Comparison of ENCODE assay signal across 8 mouse cellular contexts in the genomic region with DNA sequence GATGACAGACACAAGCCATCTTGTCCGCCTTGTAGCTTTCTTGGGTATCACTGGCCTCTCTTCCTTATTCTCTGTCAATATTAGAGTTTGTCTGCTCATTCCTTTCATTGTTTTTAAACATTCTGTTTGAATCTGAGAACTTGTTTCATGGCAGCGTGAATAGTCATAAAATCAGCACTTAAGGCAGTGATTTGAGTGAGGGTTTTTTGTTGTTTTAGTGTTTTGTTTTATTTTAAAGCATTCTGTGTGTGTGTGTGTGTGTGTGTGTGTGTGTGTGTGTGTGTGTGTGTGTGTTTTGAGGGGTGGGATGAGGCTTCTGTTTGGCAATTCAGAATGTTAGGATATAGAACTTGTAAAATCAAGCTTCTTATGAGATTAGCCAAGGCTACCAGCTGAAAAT. TPM values are rescaled to one million over a fixed set of nuclear protein-coding genes. Genes with fewer than 3 reads are reported as not detected.
DNase-seq lines count a peak whose midpoint lies in the region; ATAC-seq lines count a peak whose summit lies in the region.

No protein-coding gene starts in this region.

- no peaks in the 10 kb centered on the region for H3K9me3 ChIP-seq in kidney, embryonic 16.5 days (ENCODE audit: low read length)
- H3K9me3 ChIP-seq in embryonic facial prominence, embryonic 14.5 days (ENCODE audit: control insufficient read depth, low read length), result no peaks in the 10 kb centered on the region
- no peaks in the 10 kb centered on the region for H3K9me3 ChIP-seq in hindbrain, embryonic 15.5 days
- H3K9me3 ChIP-seq in midbrain, embryonic 16.5 days (replicated peaks; ENCODE audit: control insufficient read depth, low read length, poor library complexity, severe bottlenecking), result no peaks in the 10 kb centered on the region

- H3K27me3 ChIP-seq in kidney, embryonic 16.5 days (ENCODE audit: insufficient read depth, low read length), result no peaks in the 10 kb centered on the region
- peaks cover 5% of the 10 kb centered on the region; the same call in 1 of the 2 replicates for H3K27me3 ChIP-seq in embryonic facial prominence, embryonic 14.5 days (replicated peaks; ENCODE audit: control insufficient read depth, insufficient read depth, low read length)
- no peaks in the 10 kb centered on the region for H3K27me3 ChIP-seq in hindbrain, embryonic 15.5 days
- no peaks in the 10 kb centered on the region for H3K27me3 ChIP-seq in midbrain, embryonic 16.5 days (ENCODE audit: control insufficient read depth, insufficient read depth, low read depth, low read length)

- peaks cover 13% of the 10 kb centered on the region for H3K4me1 ChIP-seq in kidney, embryonic 16.5 days (ENCODE audit: insufficient read depth, low read length)
- H3K4me1 ChIP-seq in embryonic facial prominence, embryonic 14.5 days (ENCODE audit: control insufficient read depth, insufficient read depth, low read length), result peaks cover 4% of the 10 kb centered on the region; the same call in 1 of the 2 replicates
- peaks cover 13% of the 10 kb centered on the region for H3K4me1 ChIP-seq in hindbrain, embryonic 15.5 days (replicated peaks)
- peaks cover 9% of the 10 kb centered on the region for H3K4me1 ChIP-seq in midbrain, embryonic 16.5 days (ENCODE audit: control insufficient read depth, insufficient read depth, low read length)

- 65% methylated on average over 2 of the region's 2 CpGs for WGBS in kidney, embryonic 16.5 days
- 70% methylated on average over 2 of the region's 2 CpGs for WGBS in embryonic facial prominence, embryonic 14.5 days
- 75% methylated on average over 2 of the region's 2 CpGs for WGBS in hindbrain, embryonic 15.5 days
- 70% methylated on average over 2 of the region's 2 CpGs for WGBS in midbrain, embryonic 16.5 days

- ATAC-seq in kidney, embryonic 16.5 days (ENCODE audit: low FRiP score, low TSS enrichment), result no peak
- no peak for ATAC-seq in embryonic facial prominence, embryonic 14.5 days (ENCODE audit: low read depth)
- no peak for ATAC-seq in hindbrain, embryonic 15.5 days (ENCODE audit: low FRiP score, low read depth)
- no peak for ATAC-seq in midbrain, embryonic 16.5 days
- ATAC-seq in activated CD4-positive, CD25-positive, alpha-beta regulatory T cell, adult 4 months, result no peak

- H3K4me3 ChIP-seq in kidney, embryonic 16.5 days (ENCODE audit: low read length), result peak overlapping the region; percentile 75
- H3K4me3 ChIP-seq in embryonic facial prominence, embryonic 14.5 days (ENCODE audit: low read depth, low read length), result no peak overlapping the region
- no peak overlapping the region for H3K4me3 ChIP-seq in hindbrain, embryonic 15.5 days
- no peak overlapping the region for H3K4me3 ChIP-seq in midbrain, embryonic 16.5 days (ENCODE audit: low read depth, low read length)

- peak overlapping the region; percentile 92 for H3K4me2 ChIP-seq in kidney, embryonic 16.5 days (replicated peaks; ENCODE audit: low read depth, low read length)
- H3K4me2 ChIP-seq in embryonic facial prominence, embryonic 14.5 days (ENCODE audit: low read depth, low read length), result peak overlapping the region; percentile 96
- H3K4me2 ChIP-seq in hindbrain, embryonic 15.5 days, result peak overlapping the region; percentile 96
- peak overlapping the region; percentile 82 for H3K4me2 ChIP-seq in midbrain, embryonic 16.5 days (ENCODE audit: low read length)

- no peak overlapping the region for H3K27ac ChIP-seq in kidney, embryonic 16.5 days (ENCODE audit: low read length)
- no peak overlapping the region for H3K27ac ChIP-seq in embryonic facial prominence, embryonic 14.5 days (replicated peaks; ENCODE audit: low read depth, low read length)
- H3K27ac ChIP-seq in hindbrain, embryonic 15.5 days (replicated peaks), result no peak overlapping the region
- no peak overlapping the region for H3K27ac ChIP-seq in midbrain, embryonic 16.5 days (ENCODE audit: low read length)

- no peak for DNase-seq in kidney, adult 8-10 months
- DNase-seq in embryonic facial prominence, embryonic 14.5 days (ENCODE audit: low spot score), result no peak
- DNase-seq in layer of hippocampus, adult 11-12 months (ENCODE audit: low spot score), result no peak
- DNase-seq in B cell, adult 2 months, result no peak

- H3K9ac ChIP-seq in kidney, embryonic 16.5 days (replicated peaks; ENCODE audit: low read length), result no peak overlapping the region
- H3K9ac ChIP-seq in embryonic facial prominence, embryonic 14.5 days (ENCODE audit: low read depth, low read length), result no peak overlapping the region
- H3K9ac ChIP-seq in hindbrain, embryonic 15.5 days, result no peak overlapping the region
- no peak overlapping the region for H3K9ac ChIP-seq in midbrain, embryonic 16.5 days (ENCODE audit: low read depth, low read length)

- H3K36me3 ChIP-seq in kidney, embryonic 16.5 days (ENCODE audit: insufficient read depth, low read length), result no peaks in the 10 kb centered on the region
- H3K36me3 ChIP-seq in embryonic facial prominence, embryonic 14.5 days (ENCODE audit: control insufficient read depth, insufficient read depth, low read length), result no peaks in the 10 kb centered on the region
- no peaks in the 10 kb centered on the region for H3K36me3 ChIP-seq in hindbrain, embryonic 15.5 days
- H3K36me3 ChIP-seq in midbrain, embryonic 16.5 days (ENCODE audit: control insufficient read depth, insufficient read depth, low read length), result no peaks in the 10 kb centered on the region

RNA-seq across cellular contexts. Expression of gene Pla2g12a, which starts 1.5 kb away (rescaled TPM):
- polyA plus RNA-seq in kidney, embryonic 16.5 days (2015; fragmentation: Nextera tagmentation; extraction: Ambion mirVana), result 43.0 and 47.5 TPM in 2 replicates
- 31.5 and 31.6 TPM in 2 replicates for polyA plus RNA-seq in embryonic facial prominence, embryonic 14.5 days (2014; fragmentation: Nextera tagmentation; extraction: Ambion mirVana)
- polyA plus RNA-seq in hindbrain, embryonic 15.5 days (2015; fragmentation: Nextera tagmentation; extraction: Ambion mirVana), result 37.4 and 38.1 TPM in 2 replicates
- polyA plus RNA-seq in midbrain, embryonic 16.5 days (2015; fragmentation: Nextera tagmentation; extraction: Ambion mirVana), result 38.4 and 39.4 TPM in 2 replicates
- polyA plus RNA-seq in activated CD4-positive, CD25-positive, alpha-beta regulatory T cell, adult 4 months (2017; shearing (Covaris generic)), result 1 to 10 TPM; 1.7 to 2.2 TPM

RNA-seq across cellular contexts. Expression of gene Casp6, which starts 21.3 kb away (rescaled TPM):
- polyA plus RNA-seq in kidney, embryonic 16.5 days (2015; fragmentation: Nextera tagmentation; extraction: Ambion mirVana), result 78.9 and 83.6 TPM in 2 replicates
- polyA plus RNA-seq in embryonic facial prominence, embryonic 14.5 days (2014; fragmentation: Nextera tagmentation; extraction: Ambion mirVana), result 53.3 and 55.5 TPM in 2 replicates
- polyA plus RNA-seq in hindbrain, embryonic 15.5 days (2015; fragmentation: Nextera tagmentation; extraction: Ambion mirVana), result 22.4 and 25.0 TPM in 2 replicates
- 16.5 and 17.5 TPM in 2 replicates for polyA plus RNA-seq in midbrain, embryonic 16.5 days (2015; fragmentation: Nextera tagmentation; extraction: Ambion mirVana)
- 10 to 100 TPM; 67.0 to 84.2 TPM for polyA plus RNA-seq in activated CD4-positive, CD25-positive, alpha-beta regulatory T cell, adult 4 months (2017; shearing (Covaris generic))

RNA-seq across cellular contexts. Expression of gene Cfi, which starts 44.2 kb away (rescaled TPM):
- polyA plus RNA-seq in kidney, embryonic 16.5 days (2015; fragmentation: Nextera tagmentation; extraction: Ambion mirVana), result 18.0 and 24.6 TPM in 2 replicates
- 0.29 TPM in 2 replicates for polyA plus RNA-seq in embryonic facial prominence, embryonic 14.5 days (2014; fragmentation: Nextera tagmentation; extraction: Ambion mirVana)
- 0.42 and 0.75 TPM in 2 replicates for polyA plus RNA-seq in hindbrain, embryonic 15.5 days (2015; fragmentation: Nextera tagmentation; extraction: Ambion mirVana)
- 0.39 and 0.45 TPM in 2 replicates for polyA plus RNA-seq in midbrain, embryonic 16.5 days (2015; fragmentation: Nextera tagmentation; extraction: Ambion mirVana)
- polyA plus RNA-seq in activated CD4-positive, CD25-positive, alpha-beta regulatory T cell, adult 4 months (2017; shearing (Covaris generic)), result not detected

RNA-seq across cellular contexts. Expression of gene Gar1, which starts 48.7 kb away (rescaled TPM):
- 69.2 and 79.2 TPM in 2 replicates for polyA plus RNA-seq in kidney, embryonic 16.5 days (2015; fragmentation: Nextera tagmentation; extraction: Ambion mirVana)
- polyA plus RNA-seq in embryonic facial prominence, embryonic 14.5 days (2014; fragmentation: Nextera tagmentation; extraction: Ambion mirVana), result 38.9 and 41.9 TPM in 2 replicates
- 47.0 and 49.3 TPM in 2 replicates for polyA plus RNA-seq in hindbrain, embryonic 15.5 days (2015; fragmentation: Nextera tagmentation; extraction: Ambion mirVana)
- 34.7 and 34.9 TPM in 2 replicates for polyA plus RNA-seq in midbrain, embryonic 16.5 days (2015; fragmentation: Nextera tagmentation; extraction: Ambion mirVana)
- polyA plus RNA-seq in activated CD4-positive, CD25-positive, alpha-beta regulatory T cell, adult 4 months (2017; shearing (Covaris generic)), result 10 to 100 TPM; 13.9 to 19.1 TPM

RNA-seq across cellular contexts. Expression of gene Rrh, which starts 57.5 kb away (rescaled TPM):
- not detected in 2 replicates for polyA plus RNA-seq in kidney, embryonic 16.5 days (2015; fragmentation: Nextera tagmentation; extraction: Ambion mirVana)
- 0.31 TPM in 1 of 2 replicates, not detected in the other for polyA plus RNA-seq in embryonic facial prominence, embryonic 14.5 days (2014; fragmentation: Nextera tagmentation; extraction: Ambion mirVana)
- 0.05 and 0.33 TPM in 2 replicates for polyA plus RNA-seq in hindbrain, embryonic 15.5 days (2015; fragmentation: Nextera tagmentation; extraction: Ambion mirVana)
- polyA plus RNA-seq in midbrain, embryonic 16.5 days (2015; fragmentation: Nextera tagmentation; extraction: Ambion mirVana), result 0.16 and 0.19 TPM in 2 replicates
- not detected for polyA plus RNA-seq in activated CD4-positive, CD25-positive, alpha-beta regulatory T cell, adult 4 months (2017; shearing (Covaris generic))

Comparison
In these comparisons a context has a peak if more than half of its experiments do, and no peak if none do; other contexts are left out.
1. RNA of gene Pla2g12a, which starts 1.5 kb away (polyA plus RNA-seq): 43.0 to 47.5 TPM in kidney, embryonic 16.5 days, 38.4 to 39.4 TPM in midbrain, embryonic 16.5 days, 37.4 to 38.1 TPM in hindbrain, embryonic 15.5 days and 31.5 to 31.6 TPM in embryonic facial prominence, embryonic 14.5 days; 1.7 to 2.2 TPM in activated CD4-positive, CD25-positive, alpha-beta regulatory T cell, adult 4 months; every median in the first group is over 10 times any median in the second.
2. RNA of gene Cfi, which starts 44.2 kb away (polyA plus RNA-seq): 18.0 to 24.6 TPM in kidney, embryonic 16.5 days; 0.42 to 0.75 TPM in hindbrain, embryonic 15.5 days, 0.39 to 0.45 TPM in midbrain, embryonic 16.5 days, 0.29 TPM in embryonic facial prominence, embryonic 14.5 days and not detected in activated CD4-positive, CD25-positive, alpha-beta regulatory T cell, adult 4 months; every median in the first group is over 10 times any median in the second.
3. Peak in every context shown above with its lines, with median percentiles within 50 percentile points of each other: H3K4me2 ChIP-seq.